8 mouse cellular contexts compared by ENCODE assay signal in the genomic region with DNA sequence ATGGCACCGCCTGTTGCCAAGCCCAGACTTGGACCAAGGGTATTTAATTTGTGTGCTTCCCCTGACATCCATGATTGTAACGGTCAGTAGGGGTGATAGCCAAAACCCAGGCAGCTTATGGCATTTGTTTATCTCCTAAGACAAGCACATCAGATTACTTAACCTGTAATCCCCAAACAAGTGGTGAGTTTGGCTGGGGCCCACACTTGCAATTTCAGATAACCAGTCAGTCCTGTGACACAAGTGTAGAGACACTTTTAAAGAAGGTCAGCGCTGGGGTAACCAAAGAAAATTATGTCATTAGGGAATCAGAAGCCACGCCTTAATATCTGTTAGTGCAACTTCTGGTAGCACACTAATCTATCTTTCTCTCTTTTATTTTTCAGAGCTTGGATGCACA.
DNase-seq lines count a peak whose midpoint lies in the region; ATAC-seq lines count a peak whose summit lies in the region.
"Had no signal": no experiment of that assay in that cellular context is flagged by ENCODE, and none has a peak within 500 bp of the region (broad histone marks: within the 10 kb centered on the region; RNA-seq: fewer than 3 reads in every experiment).

No protein-coding gene starts in this region.

- H3K4me1 ChIP-seq in kidney, embryonic 16.5 days (ENCODE audit: insufficient read depth, low read length) = peaks cover 40% of the 10 kb centered on the region
- H3K4me1 ChIP-seq in embryonic facial prominence, embryonic 13.5 days = peaks cover 70% of the 10 kb centered on the region
- H3K4me1 ChIP-seq in hindbrain, embryonic 14.5 days (replicated peaks; ENCODE audit: control insufficient read depth, insufficient read depth, low read length) = peaks cover 22% of the 10 kb centered on the region

- peak overlapping the region; percentile 81 for H3K27ac ChIP-seq in kidney, embryonic 16.5 days (ENCODE audit: low read length)
- peak overlapping the region; percentile 94 for H3K27ac ChIP-seq in embryonic facial prominence, embryonic 13.5 days
- H3K27ac ChIP-seq in hindbrain, embryonic 14.5 days = peak overlapping the region; percentile 39

- no peak for DNase-seq in kidney, adult 11 months
- no peak for DNase-seq in hindbrain, embryonic 14.5 days (ENCODE audit: low spot score)
- DNase-seq in layer of hippocampus, adult 9-11 months = no peak
- no peak for DNase-seq in embryo, embryonic 10.5 days (ENCODE audit: low spot score)

- no peak overlapping the region for H3K4me3 ChIP-seq in kidney, embryonic 16.5 days (ENCODE audit: low read length)
- no peak overlapping the region for H3K4me3 ChIP-seq in embryonic facial prominence, embryonic 13.5 days
- H3K4me3 ChIP-seq in hindbrain, embryonic 14.5 days (replicated peaks; ENCODE audit: low read length) = no peak overlapping the region
- H3K4me3 ChIP-seq: erythroblast, embryonic 14.5 days had no signal

- H3K9ac ChIP-seq in kidney, embryonic 16.5 days (replicated peaks; ENCODE audit: low read length) = no peak overlapping the region
- no peak overlapping the region for H3K9ac ChIP-seq in embryonic facial prominence, embryonic 13.5 days
- no peak overlapping the region for H3K9ac ChIP-seq in hindbrain, embryonic 14.5 days

- H3K9me3 ChIP-seq in kidney, embryonic 16.5 days (ENCODE audit: low read length) = no peaks in the 10 kb centered on the region
- no peaks in the 10 kb centered on the region for H3K9me3 ChIP-seq in embryonic facial prominence, embryonic 13.5 days
- H3K9me3 ChIP-seq in hindbrain, embryonic 14.5 days (ENCODE audit: control insufficient read depth, low read length) = no peaks in the 10 kb centered on the region

- H3K36me3 ChIP-seq in kidney, embryonic 16.5 days (ENCODE audit: insufficient read depth, low read length) = no peaks in the 10 kb centered on the region
- no peaks in the 10 kb centered on the region for H3K36me3 ChIP-seq in embryonic facial prominence, embryonic 13.5 days
- no peaks in the 10 kb centered on the region for H3K36me3 ChIP-seq in hindbrain, embryonic 14.5 days (replicated peaks; ENCODE audit: control insufficient read depth, insufficient read depth)

- 72% methylated on average over 4 of the region's 4 CpGs for WGBS in kidney, embryonic 16.5 days
- 54% methylated on average over 4 of the region's 4 CpGs for WGBS in embryonic facial prominence, embryonic 13.5 days
- WGBS in hindbrain, embryonic 14.5 days = 76% methylated on average over 4 of the region's 4 CpGs

- H3K27me3 ChIP-seq in kidney, embryonic 16.5 days (ENCODE audit: insufficient read depth, low read length) = no peaks in the 10 kb centered on the region
- H3K27me3 ChIP-seq in embryonic facial prominence, embryonic 13.5 days = no peaks in the 10 kb centered on the region
- H3K27me3 ChIP-seq in hindbrain, embryonic 14.5 days (ENCODE audit: control insufficient read depth, insufficient read depth, low read length) = no peaks in the 10 kb centered on the region

- H3K4me2 ChIP-seq in kidney, embryonic 16.5 days (replicated peaks; ENCODE audit: low read depth, low read length) = no peak overlapping the region
- no peak overlapping the region for H3K4me2 ChIP-seq in embryonic facial prominence, embryonic 13.5 days
- no peak overlapping the region for H3K4me2 ChIP-seq in hindbrain, embryonic 14.5 days (replicated peaks)

- ATAC-seq in kidney, embryonic 16.5 days (ENCODE audit: low FRiP score, low TSS enrichment) = no peak
- ATAC-seq in embryonic facial prominence, embryonic 13.5 days (ENCODE audit: insufficient number of reproducible peaks, insufficient read depth, low FRiP score, low TSS enrichment, low read depth) = no peak
- ATAC-seq in hindbrain, embryonic 14.5 days (ENCODE audit: low FRiP score) = no peak
- peak; percentile 28; the same call in 1 of the 2 replicates for ATAC-seq in megakaryocyte, adult 5-6 weeks (ENCODE audit: poor library complexity, severe bottlenecking)

Comparison
In these comparisons a context has a peak if more than half of its experiments do, and no peak if none do; other contexts are left out.
1. H3K27ac ChIP-seq: peak in every context shown above with its lines; median percentile 94 in embryonic facial prominence, embryonic 13.5 days; 81 in kidney, embryonic 16.5 days; 39 in hindbrain, embryonic 14.5 days.